Mouse (Mus musculus): Measurements from ENCODE around the gene Kcnk10. TPM values are rescaled to one million over a fixed set of nuclear protein-coding genes. Genes with fewer than 3 reads are reported as not detected.

The Kcnk10 gene
- polyA plus RNA-seq, 1 experiment from 2014 or later, result 0.44 TPM

GRCm38 (mm10) chr12:98563261-98563660 lies 14.8 kb downstream of the Kcnk10 start:
- Histone ChIP-seq H3K36me3 (ENCODE audit: control insufficient read depth, insufficient read depth, low read length) (no peaks in the 10 kb centered on the region), H3K4me2 (no peak overlapping the region), H3K9ac (ENCODE audit: low read depth, low read length) (no peak overlapping the region), H3K4me1 (ENCODE audit: control insufficient read depth, insufficient read depth, low read length) (no peaks in the 10 kb centered on the region), H3K4me3 (ENCODE audit: low read depth, low read length) (no peak overlapping the region), H3K27ac (ENCODE audit: low read depth, low read length) (no peak overlapping the region), H3K27me3 (ENCODE audit: control insufficient read depth, insufficient read depth, low read length) (no peaks in the 10 kb centered on the region), H3K9me3 (replicated peaks; ENCODE audit: control insufficient read depth, low read length) (no peaks in the 10 kb centered on the region)
- WGBS (ENCODE audit: insufficient replicate concordance), result 85% methylated on average over 4 of the region's 4 CpGs
- ATAC-seq (replicated peaks; ENCODE audit: insufficient number of reproducible peaks, low FRiP score, low TSS enrichment), result no peak

- H3K27me3 ChIP-seq (ENCODE audit: control insufficient read depth, insufficient read depth, low read length), result no peaks in the 10 kb centered on the region
- no peak for ATAC-seq (replicated peaks; ENCODE audit: insufficient number of reproducible peaks, low FRiP score, low TSS enrichment)
- H3K9me3 ChIP-seq (replicated peaks; ENCODE audit: control insufficient read depth, low read length), result no peaks in the 10 kb centered on the region
- no peak overlapping the region for H3K9ac ChIP-seq (ENCODE audit: low read depth, low read length)
- H3K4me1 ChIP-seq (ENCODE audit: control insufficient read depth, insufficient read depth, low read length), result no peaks in the 10 kb centered on the region
- H3K4me2 ChIP-seq, result no peak overlapping the region
- H3K4me3 ChIP-seq (ENCODE audit: low read depth, low read length), result no peak overlapping the region
- H3K36me3 ChIP-seq (ENCODE audit: control insufficient read depth, insufficient read depth, low read length), result no peaks in the 10 kb centered on the region
- 79% methylated on average over 13 of the region's 13 CpGs for WGBS (ENCODE audit: insufficient replicate concordance)
- H3K27ac ChIP-seq (ENCODE audit: low read depth, low read length), result no peak overlapping the region
Measured at GRCm38 (mm10) chr12:98562341-98562977, 15.7 kb downstream of the Kcnk10 start.

GRCm38 (mm10) chr12:98560038-98560437 lies 18.1 kb downstream of the Kcnk10 start:
- Histone ChIP-seq H3K36me3 (ENCODE audit: control insufficient read depth, insufficient read depth, low read length) (no peaks in the 10 kb centered on the region), H3K9me3 (replicated peaks; ENCODE audit: control insufficient read depth, low read length) (no peaks in the 10 kb centered on the region), H3K4me2 (no peak overlapping the region), H3K27me3 (ENCODE audit: control insufficient read depth, insufficient read depth, low read length) (no peaks in the 10 kb centered on the region), H3K4me1 (ENCODE audit: control insufficient read depth, insufficient read depth, low read length) (no peaks in the 10 kb centered on the region), H3K27ac (ENCODE audit: low read depth, low read length) (no peak overlapping the region), H3K4me3 (ENCODE audit: low read depth, low read length) (no peak overlapping the region), H3K9ac (ENCODE audit: low read depth, low read length) (no peak overlapping the region)
- ATAC-seq (replicated peaks; ENCODE audit: insufficient number of reproducible peaks, low FRiP score, low TSS enrichment), result no peak
- 80% methylated on average over 3 of the region's 3 CpGs for WGBS (ENCODE audit: insufficient replicate concordance)

GRCm38 (mm10) chr12:98557013-98557677 lies 21.0 kb downstream of the Kcnk10 start:
- no peak overlapping the region for H3K4me3 ChIP-seq (ENCODE audit: low read depth, low read length)
- H3K27ac ChIP-seq (ENCODE audit: low read depth, low read length), result no peak overlapping the region
- H3K9me3 ChIP-seq (replicated peaks; ENCODE audit: control insufficient read depth, low read length), result no peaks in the 10 kb centered on the region
- H3K36me3 ChIP-seq (ENCODE audit: control insufficient read depth, insufficient read depth, low read length), result no peaks in the 10 kb centered on the region
- 69% methylated on average over 7 of the region's 7 CpGs for WGBS (ENCODE audit: insufficient replicate concordance)
- no peak for ATAC-seq (replicated peaks; ENCODE audit: insufficient number of reproducible peaks, low FRiP score, low TSS enrichment)
- H3K4me2 ChIP-seq, result no peak overlapping the region
- no peaks in the 10 kb centered on the region for H3K4me1 ChIP-seq (ENCODE audit: control insufficient read depth, insufficient read depth, low read length)
- no peaks in the 10 kb centered on the region for H3K27me3 ChIP-seq (ENCODE audit: control insufficient read depth, insufficient read depth, low read length)
- no peak overlapping the region for H3K9ac ChIP-seq (ENCODE audit: low read depth, low read length)

- Histone ChIP-seq H3K27me3 (ENCODE audit: control insufficient read depth, insufficient read depth, low read length) (no peaks in the 10 kb centered on the region), H3K4me3 (ENCODE audit: low read depth, low read length) (no peak overlapping the region), H3K4me2 (no peak overlapping the region), H3K9me3 (replicated peaks; ENCODE audit: control insufficient read depth, low read length) (no peaks in the 10 kb centered on the region), H3K36me3 (ENCODE audit: control insufficient read depth, insufficient read depth, low read length) (no peaks in the 10 kb centered on the region), H3K9ac (ENCODE audit: low read depth, low read length) (no peak overlapping the region), H3K27ac (ENCODE audit: low read depth, low read length) (no peak overlapping the region), H3K4me1 (ENCODE audit: control insufficient read depth, insufficient read depth, low read length) (no peaks in the 10 kb centered on the region)
- WGBS (ENCODE audit: insufficient replicate concordance), result 81% methylated on average over 6 of the region's 6 CpGs
- ATAC-seq (replicated peaks; ENCODE audit: insufficient number of reproducible peaks, low FRiP score, low TSS enrichment), result no peak
Measured at GRCm38 (mm10) chr12:98549981-98550380, 28.1 kb downstream of the Kcnk10 start.

GRCm38 (mm10) chr12:98548141-98548540 lies 30.0 kb downstream of the Kcnk10 start:
- no peak overlapping the region for H3K9ac ChIP-seq (ENCODE audit: low read depth, low read length)
- no peak overlapping the region for H3K4me2 ChIP-seq
- H3K9me3 ChIP-seq (replicated peaks; ENCODE audit: control insufficient read depth, low read length), result no peaks in the 10 kb centered on the region
- H3K27ac ChIP-seq (ENCODE audit: low read depth, low read length), result no peak overlapping the region
- H3K4me1 ChIP-seq (ENCODE audit: control insufficient read depth, insufficient read depth, low read length), result no peaks in the 10 kb centered on the region
- no peaks in the 10 kb centered on the region for H3K36me3 ChIP-seq (ENCODE audit: control insufficient read depth, insufficient read depth, low read length)
- no peak overlapping the region for H3K4me3 ChIP-seq (ENCODE audit: low read depth, low read length)
- H3K27me3 ChIP-seq (ENCODE audit: control insufficient read depth, insufficient read depth, low read length), result no peaks in the 10 kb centered on the region
- 83% methylated on average over 9 of the region's 9 CpGs for WGBS (ENCODE audit: insufficient replicate concordance)
- no peak for ATAC-seq (replicated peaks; ENCODE audit: insufficient number of reproducible peaks, low FRiP score, low TSS enrichment)

- no peak for ATAC-seq (replicated peaks; ENCODE audit: insufficient number of reproducible peaks, low FRiP score, low TSS enrichment)
- 85% methylated on average over 2 of the region's 2 CpGs for WGBS (ENCODE audit: insufficient replicate concordance)
- H3K9ac ChIP-seq (ENCODE audit: low read depth, low read length), result no peak overlapping the region
- H3K4me3 ChIP-seq (ENCODE audit: low read depth, low read length), result no peak overlapping the region
- no peaks in the 10 kb centered on the region for H3K9me3 ChIP-seq (replicated peaks; ENCODE audit: control insufficient read depth, low read length)
- H3K36me3 ChIP-seq (ENCODE audit: control insufficient read depth, insufficient read depth, low read length), result no peaks in the 10 kb centered on the region
- no peak overlapping the region for H3K4me2 ChIP-seq
- H3K4me1 ChIP-seq (ENCODE audit: control insufficient read depth, insufficient read depth, low read length), result no peaks in the 10 kb centered on the region
- H3K27ac ChIP-seq (ENCODE audit: low read depth, low read length), result no peak overlapping the region
- no peaks in the 10 kb centered on the region for H3K27me3 ChIP-seq (ENCODE audit: control insufficient read depth, insufficient read depth, low read length)
Measured at GRCm38 (mm10) chr12:98545875-98546274, 32.2 kb downstream of the Kcnk10 start.

GRCm38 (mm10) chr12:98545251-98545560 lies 32.9 kb downstream of the Kcnk10 start:
- 75% methylated on average over 4 of the region's 4 CpGs for WGBS (ENCODE audit: insufficient replicate concordance)
- H3K9me3 ChIP-seq (replicated peaks; ENCODE audit: control insufficient read depth, low read length), result no peaks in the 10 kb centered on the region
- no peak overlapping the region for H3K27ac ChIP-seq (ENCODE audit: low read depth, low read length)
- no peaks in the 10 kb centered on the region for H3K36me3 ChIP-seq (ENCODE audit: control insufficient read depth, insufficient read depth, low read length)
- no peak overlapping the region for H3K4me2 ChIP-seq
- no peak overlapping the region for H3K9ac ChIP-seq (ENCODE audit: low read depth, low read length)
- H3K4me3 ChIP-seq (ENCODE audit: low read depth, low read length), result no peak overlapping the region
- H3K27me3 ChIP-seq (ENCODE audit: control insufficient read depth, insufficient read depth, low read length), result no peaks in the 10 kb centered on the region
- no peaks in the 10 kb centered on the region for H3K4me1 ChIP-seq (ENCODE audit: control insufficient read depth, insufficient read depth, low read length)
- ATAC-seq (replicated peaks; ENCODE audit: insufficient number of reproducible peaks, low FRiP score, low TSS enrichment), result no peak

Measured in heart, embryonic 11.5 days (tissue).